Mouse (Mus musculus) adrenal gland, postnatal 25 days (tissue): Measurements from ENCODE around the gene Megf6. TPM values are rescaled to one million over a fixed set of nuclear protein-coding genes. Genes with fewer than 3 reads are reported as not detected.

Experiments used
- total RNA-seq: library from RNA; stranded (reverse); gene quantifications from 2 replicates; pipeline ENCODE4 v1.2.3, GENCODE M21; 2021

The Megf6 gene
- total RNA-seq, 1 experiment from 2014 or later, result 2.2 TPM

Other genes with a start within 250 kb of the Megf6 start
- 21.1 and 21.2 TPM in 2 replicates for gene A430005L14Rik, start 213.5 kb upstream of the Megf6 start, total RNA-seq
- 3.8 and 9.4 TPM in 2 replicates for gene Dffb, start 195.6 kb upstream of the Megf6 start, total RNA-seq
- 29.1 and 31.1 TPM in 2 replicates for gene Cep104, start 195.5 kb upstream of the Megf6 start, total RNA-seq
- 54.7 and 56.0 TPM in 2 replicates for gene Lrrc47, start 159.0 kb upstream of the Megf6 start, total RNA-seq
- gene Smim1, start 144.5 kb upstream of the Megf6 start, total RNA-seq, result 31.3 and 64.1 TPM in 2 replicates
- gene Ccdc27, start 128.1 kb upstream of the Megf6 start, total RNA-seq, result not detected in 2 replicates
- gene Trp73, start 30.5 kb upstream of the Megf6 start, total RNA-seq, result not detected in 2 replicates
- gene Wrap73, start 28.4 kb upstream of the Megf6 start, total RNA-seq, result 16.1 and 21.1 TPM in 2 replicates
- gene Tprgl, start 10.1 kb upstream of the Megf6 start, total RNA-seq, result 143 and 163 TPM in 2 replicates
- 0.21 and 0.62 TPM in 2 replicates for gene Arhgef16, start 130.9 kb downstream of the Megf6 start, total RNA-seq
- not detected in 2 replicates for gene B230104I21Rik, start 165.4 kb downstream of the Megf6 start, total RNA-seq